In genomic region chr1:138346904-138347303, GRCm38 (mm10) we compare ENCODE assay signal across 20 mouse cellular contexts.
DNase-seq lines count a peak whose midpoint lies in the region; ATAC-seq lines count a peak whose summit lies in the region.
"Had no signal": no experiment of that assay in that cellular context is flagged by ENCODE, and none has a peak within 500 bp of the region (broad histone marks: within the 10 kb centered on the region; RNA-seq: fewer than 3 reads in every experiment).

No protein-coding gene starts in this region.

- H3K4me3 ChIP-seq in heart, embryonic 12.5 days = no peak overlapping the region
- no peak overlapping the region for H3K4me3 ChIP-seq in midbrain, embryonic 13.5 days (replicated peaks)
- H3K4me3 ChIP-seq in midbrain, embryonic 16.5 days (ENCODE audit: low read depth, low read length) = no peak overlapping the region
- H3K4me3 ChIP-seq: embryonic facial prominence, embryonic 15.5 days; heart, embryonic 13.5 days; left cerebral cortex, adult 2 months had no signal

- no peaks in the 10 kb centered on the region for H3K36me3 ChIP-seq in heart, embryonic 12.5 days
- no peaks in the 10 kb centered on the region for H3K36me3 ChIP-seq in midbrain, embryonic 13.5 days
- no peaks in the 10 kb centered on the region for H3K36me3 ChIP-seq in midbrain, embryonic 16.5 days (ENCODE audit: control insufficient read depth, insufficient read depth, low read length)
- H3K36me3 ChIP-seq: embryonic facial prominence, embryonic 15.5 days; heart, embryonic 13.5 days; hindbrain, embryonic 10.5 days had no signal

- 54% methylated on average over 5 of the region's 5 CpGs for WGBS in heart, embryonic 12.5 days
- 79% methylated on average over 5 of the region's 5 CpGs for WGBS in midbrain, embryonic 13.5 days
- 82% methylated on average over 5 of the region's 5 CpGs for whole genome bisulfite sequencing in midbrain, embryonic 16.5 days

- H3K27ac ChIP-seq in heart, embryonic 12.5 days (ENCODE audit: poor library complexity, severe bottlenecking) = no peak overlapping the region
- 0 out of 2 replicates have a peak overlapping the region, but pooled peaks have one; percentile 39 for H3K27ac ChIP-seq in midbrain, embryonic 13.5 days
- no peak overlapping the region for H3K27ac ChIP-seq in midbrain, embryonic 16.5 days (ENCODE audit: low read length)
- H3K27ac ChIP-seq: embryonic facial prominence, embryonic 15.5 days; heart, embryonic 13.5 days; hindbrain, embryonic 10.5 days; hindbrain, postnatal 0 days; left cerebral cortex, adult 2 months had no signal

- H3K4me2 ChIP-seq in heart, embryonic 12.5 days = no peak overlapping the region
- no peak overlapping the region for H3K4me2 ChIP-seq in midbrain, embryonic 13.5 days (replicated peaks)
- H3K4me2 ChIP-seq in midbrain, embryonic 16.5 days (ENCODE audit: low read length) = no peak overlapping the region
- H3K4me2 ChIP-seq: embryonic facial prominence, embryonic 15.5 days had no signal

- DNase-seq in heart, adult 11 months = peak; percentile 95
- DNase-seq in kidney, adult 8-10 months = peak; percentile 25 to 31
- DNase-seq in kidney, adult 18-20 months = no peak
- DNase-seq in frontal cortex, postnatal 14 days (ENCODE audit: low spot score in 2 of 2) = no peak
- DNase-seq: cerebellum, adult 2 months; cerebellum, postnatal 36 days; left cerebral cortex, postnatal 4 days; liver, postnatal 0 days; lung, postnatal 10 days; thymus, postnatal 25 days had no signal

- H3K4me1 ChIP-seq in heart, embryonic 12.5 days (replicated peaks) = 0 out of 2 replicates have a peak, but pooled peaks cover 8% of the 10 kb centered on the region
- H3K4me1 ChIP-seq in midbrain, embryonic 13.5 days (replicated peaks) = peaks cover 20% of the 10 kb centered on the region
- no peaks in the 10 kb centered on the region for H3K4me1 ChIP-seq in midbrain, embryonic 16.5 days (ENCODE audit: control insufficient read depth, insufficient read depth, low read length)
- H3K4me1 ChIP-seq: embryonic facial prominence, embryonic 15.5 days had no signal

- H3K9me3 ChIP-seq in heart, embryonic 12.5 days (replicated peaks) = no peaks in the 10 kb centered on the region
- no peaks in the 10 kb centered on the region for H3K9me3 ChIP-seq in midbrain, embryonic 13.5 days
- no peaks in the 10 kb centered on the region for H3K9me3 ChIP-seq in midbrain, embryonic 16.5 days (replicated peaks; ENCODE audit: control insufficient read depth, low read length, poor library complexity, severe bottlenecking)
- H3K9me3 ChIP-seq: embryonic facial prominence, embryonic 15.5 days; heart, embryonic 13.5 days; hindbrain, embryonic 10.5 days had no signal

- H3K9ac ChIP-seq in heart, embryonic 12.5 days = no peak overlapping the region
- H3K9ac ChIP-seq in midbrain, embryonic 13.5 days (replicated peaks) = no peak overlapping the region
- H3K9ac ChIP-seq in midbrain, embryonic 16.5 days (ENCODE audit: low read depth, low read length) = no peak overlapping the region; the same call in 1 of the 2 replicates
- H3K9ac ChIP-seq: embryonic facial prominence, embryonic 15.5 days; heart, embryonic 13.5 days; liver, postnatal 0 days had no signal

- no peaks in the 10 kb centered on the region for H3K27me3 ChIP-seq in heart, embryonic 12.5 days (replicated peaks)
- no peaks in the 10 kb centered on the region for H3K27me3 ChIP-seq in midbrain, embryonic 13.5 days
- no peaks in the 10 kb centered on the region for H3K27me3 ChIP-seq in midbrain, embryonic 16.5 days (ENCODE audit: control insufficient read depth, insufficient read depth, low read depth, low read length)
- H3K27me3 ChIP-seq: CH12.LX; embryonic facial prominence, embryonic 15.5 days; heart, embryonic 13.5 days had no signal

- no peak for ATAC-seq in heart, embryonic 12.5 days (ENCODE audit: insufficient number of reproducible peaks, low FRiP score)
- ATAC-seq in midbrain, embryonic 13.5 days = no peak
- ATAC-seq in midbrain, embryonic 16.5 days = no peak
- ATAC-seq: intestine, postnatal 0 days; liver, postnatal 0 days had no signal

Comparison
In these comparisons a context has a peak if more than half of its experiments do, and no peak if none do; other contexts are left out.
1. DNase-seq: peak in heart, adult 11 months (single experiment) and kidney, adult 8-10 months (2 of 2); none in kidney, adult 18-20 months (single experiment) and frontal cortex, postnatal 14 days (0 of 2).